Mouse (Mus musculus): ENCODE data around the gene Zbtb21.
"Not testable (repeated sequence)": the region's sequence is repeated elsewhere in the genome, so short reads cannot be mapped to it uniquely, and the experiment has no call there.

The Zbtb21 gene

DNA sequence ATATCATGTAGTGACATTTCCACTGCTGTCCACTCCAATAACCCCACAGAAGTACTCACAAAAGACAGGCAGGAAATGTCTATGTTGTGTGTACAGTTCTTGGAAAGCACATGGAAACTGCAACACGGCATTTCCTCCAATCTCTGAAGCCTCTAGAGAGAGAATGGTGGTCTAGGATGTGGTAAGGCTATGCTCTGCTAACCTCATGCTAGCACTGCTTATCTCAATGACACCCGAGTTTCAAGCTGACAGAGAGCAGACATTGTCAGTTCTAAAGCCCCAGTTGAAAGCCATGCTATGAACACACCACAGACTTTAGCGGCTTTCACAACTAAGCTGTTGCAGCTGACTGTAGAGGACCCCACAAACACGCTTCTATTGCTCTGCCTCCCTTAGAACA lies 13.6 kb downstream of the Zbtb21 start:
- no peak for DNase-seq (ENCODE audit: extremely low read depth, low read depth, low spot score)

DNA sequence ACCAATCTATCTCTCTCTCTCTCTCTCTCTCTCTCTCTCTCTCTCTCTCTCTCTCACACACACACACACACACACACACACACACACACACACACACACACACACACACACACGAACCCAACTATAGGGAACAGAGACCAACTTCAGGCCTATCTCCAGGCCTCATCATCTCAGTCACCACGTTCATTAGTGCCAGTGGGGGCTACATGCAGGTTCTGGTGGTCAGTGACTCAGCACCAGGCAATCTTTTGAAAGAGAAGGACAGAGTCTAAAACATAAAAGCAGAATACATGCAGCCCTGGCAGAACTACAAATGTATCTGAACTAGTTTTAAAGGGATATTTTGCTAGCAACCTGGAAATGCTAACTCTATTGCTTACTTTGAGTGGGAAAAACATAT lies 15.4 kb downstream of the Zbtb21 start:
- not testable (repeated sequence) for DNase-seq (ENCODE audit: extremely low read depth, low read depth, low spot score)

DNA sequence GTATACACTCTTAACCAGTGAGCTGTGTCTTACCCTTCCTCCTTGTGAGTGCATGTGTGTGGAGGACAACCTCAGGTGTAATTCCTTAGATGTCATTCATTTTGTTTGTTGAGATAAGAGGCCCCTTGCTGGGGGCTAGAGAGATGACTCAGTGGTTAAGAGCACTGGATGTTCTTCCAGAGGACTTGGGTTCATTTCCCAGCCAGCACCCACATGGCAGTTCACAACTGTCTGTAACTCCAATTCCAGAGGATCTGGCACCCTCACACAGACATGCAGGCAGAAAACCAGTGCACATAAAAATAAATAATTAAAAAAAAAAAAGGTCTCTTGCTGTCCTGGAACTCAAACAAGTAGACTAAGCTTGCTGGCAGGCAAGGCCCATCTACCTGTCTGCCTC lies 20.6 kb downstream of the Zbtb21 start:
- no peak for DNase-seq (ENCODE audit: extremely low read depth, low read depth, low spot score)

DNA sequence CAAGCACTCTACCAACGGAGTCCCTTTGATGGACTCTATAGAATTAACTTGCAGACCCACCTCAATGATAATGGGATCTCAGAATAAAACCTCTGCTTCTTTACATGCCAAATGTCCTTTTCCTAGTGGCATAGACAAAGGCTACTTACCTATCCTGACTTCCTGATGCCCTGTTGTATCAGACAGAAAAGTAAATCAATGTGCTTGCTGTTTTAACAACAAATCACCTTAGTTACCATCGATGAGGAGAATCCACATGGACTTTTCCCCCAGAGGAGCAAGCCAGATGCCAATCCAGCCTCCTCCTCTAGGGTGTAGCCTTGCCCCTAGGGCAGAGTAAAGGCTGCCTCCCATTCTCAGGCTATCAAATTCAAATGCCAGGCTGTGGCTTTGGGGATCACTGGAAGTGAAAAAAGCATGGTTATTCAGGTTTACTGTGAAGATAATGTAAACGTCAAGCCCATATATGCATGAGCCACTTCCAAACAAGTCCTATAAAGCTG lies 21.9 kb downstream of the Zbtb21 start:
- DNase-seq (ENCODE audit: extremely low read depth, low read depth, low spot score): no peak

DNA sequence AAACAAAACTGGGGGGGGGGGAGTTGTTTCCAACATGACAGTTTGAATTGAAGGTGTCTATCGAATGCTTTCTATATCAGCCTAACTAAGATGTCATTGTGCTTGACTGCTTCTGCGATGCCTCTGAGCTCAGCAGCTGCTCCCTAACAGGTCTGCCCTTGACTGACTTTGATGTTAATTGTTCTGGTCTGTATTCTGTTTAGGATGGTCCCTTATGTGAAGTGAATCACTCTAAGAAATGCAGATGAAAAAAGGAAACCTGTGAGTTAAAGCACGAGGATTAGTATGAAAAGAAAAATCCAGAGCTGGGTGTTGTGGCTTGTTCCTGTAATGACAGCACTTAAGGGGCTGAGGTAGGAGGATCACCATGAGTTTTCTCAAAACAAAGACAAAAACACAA lies 26.6 kb downstream of the Zbtb21 start:
- no peak for DNase-seq (ENCODE audit: extremely low read depth, low read depth, low spot score)

DNA sequence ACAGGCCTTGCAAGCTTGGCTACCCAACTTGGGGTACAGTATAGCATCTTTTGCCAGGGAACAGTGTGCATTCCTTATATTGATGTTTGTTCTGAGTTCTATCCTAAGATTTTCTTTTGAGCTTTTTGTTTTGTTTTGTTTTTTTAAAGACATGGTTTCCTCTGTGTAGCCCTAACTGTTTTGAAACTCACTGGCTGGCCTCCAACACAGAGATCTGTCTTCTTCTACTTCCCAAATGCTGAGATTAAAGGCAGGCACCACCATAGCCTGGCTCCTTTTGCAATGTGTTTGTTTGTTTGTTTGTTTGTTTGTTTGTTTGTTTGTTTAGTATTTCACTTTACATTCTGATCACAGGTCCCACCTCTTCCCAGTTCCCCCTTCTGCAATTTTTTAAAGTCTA lies 32.2 kb downstream of the Zbtb21 start:
- no peak for DNase-seq (ENCODE audit: extremely low read depth, low read depth, low spot score)

DNA sequence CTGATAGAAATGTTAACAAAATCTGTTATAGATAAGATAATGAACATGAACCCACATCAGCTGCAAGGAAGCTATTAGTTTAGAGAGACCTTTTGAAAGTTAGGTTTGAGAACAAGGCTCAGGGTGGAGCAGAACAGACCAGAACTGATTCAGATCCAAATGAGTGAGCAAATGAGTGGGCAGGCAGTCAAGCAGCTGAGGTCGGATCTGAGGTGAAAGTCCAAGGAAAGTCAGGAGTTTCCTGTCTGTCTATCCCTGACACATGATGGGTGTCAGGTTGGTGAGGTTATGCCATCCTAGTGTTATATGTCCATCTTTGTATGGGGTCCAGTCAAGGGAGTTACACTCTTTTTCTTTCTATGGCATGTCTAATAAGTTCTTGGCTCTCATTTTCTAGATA lies 32.9 kb downstream of the Zbtb21 start:
- DNase-seq (ENCODE audit: extremely low read depth, low read depth, low spot score): no peak

DNA sequence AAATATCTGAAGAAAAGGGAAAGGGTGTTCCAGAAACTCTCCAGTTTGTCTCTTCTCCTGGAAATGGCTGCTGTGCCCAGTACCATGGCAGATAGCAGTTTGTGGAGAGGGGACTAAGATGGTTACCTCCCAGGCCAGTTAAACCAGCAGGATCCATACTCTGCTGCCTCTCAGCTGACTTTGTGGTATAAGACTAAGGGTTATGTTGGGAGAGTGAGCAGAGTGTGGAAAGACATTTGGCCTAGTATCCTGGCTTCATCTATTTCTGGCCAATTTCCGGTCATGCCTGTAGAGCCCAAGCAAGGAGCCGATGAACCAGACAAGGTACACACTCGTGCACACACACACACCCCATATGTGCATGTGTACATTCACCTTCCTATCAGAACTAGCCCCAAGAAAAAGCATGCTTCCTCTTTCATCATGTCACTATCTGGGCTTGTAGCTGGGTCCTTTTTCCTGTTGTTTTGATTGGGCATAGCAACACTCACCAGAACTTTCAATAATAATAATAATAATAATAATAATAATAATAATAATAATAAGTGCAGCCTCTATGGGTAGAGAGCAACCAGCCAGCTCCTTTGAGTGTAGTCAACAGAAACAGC lies 35.0 kb downstream of the Zbtb21 start:
- no peak for DNase-seq (ENCODE audit: extremely low read depth, low read depth, low spot score)

DNA sequence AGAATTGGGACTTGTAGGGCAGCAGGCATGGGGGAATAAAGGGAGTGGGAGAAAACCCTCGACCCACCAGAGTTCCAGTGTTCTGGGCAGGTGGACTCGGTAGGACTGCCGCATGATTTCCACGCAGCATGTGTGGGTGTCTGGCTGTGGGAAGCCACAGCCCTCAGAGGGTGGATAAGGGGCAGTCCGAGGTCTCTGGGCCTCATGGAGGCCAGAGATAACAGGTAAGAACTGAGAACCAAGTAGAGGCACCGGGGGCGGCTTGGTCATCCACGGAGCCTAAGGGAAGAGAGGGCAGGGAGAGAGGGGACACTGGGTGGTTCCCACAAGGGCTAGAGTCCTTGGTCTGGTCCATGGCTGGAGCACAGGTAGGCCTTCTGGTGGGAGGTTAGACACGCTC lies 36.0 kb downstream of the Zbtb21 start:
- no peak for DNase-seq (ENCODE audit: extremely low read depth, low read depth, low spot score)

DNA sequence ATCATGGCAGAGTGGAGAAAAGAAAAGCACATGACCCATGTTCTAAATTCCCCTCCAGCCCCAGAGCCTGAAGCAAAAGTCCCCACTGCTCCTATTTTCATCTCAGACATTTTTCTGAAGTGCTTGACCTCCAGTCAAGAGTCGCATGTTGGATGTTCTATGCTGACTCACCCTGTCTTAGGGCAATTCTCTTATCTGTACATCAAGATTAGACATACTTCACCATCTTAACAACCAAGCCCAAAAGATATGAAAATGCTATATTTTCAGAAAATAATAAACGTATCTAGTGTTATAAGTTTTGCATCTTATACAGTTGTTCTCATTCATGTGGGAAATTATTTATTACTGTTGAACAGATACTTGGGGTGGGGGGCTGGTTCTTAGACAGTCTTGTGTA lies 36.7 kb downstream of the Zbtb21 start:
- no peak for DNase-seq (ENCODE audit: extremely low read depth, low read depth, low spot score)

DNA sequence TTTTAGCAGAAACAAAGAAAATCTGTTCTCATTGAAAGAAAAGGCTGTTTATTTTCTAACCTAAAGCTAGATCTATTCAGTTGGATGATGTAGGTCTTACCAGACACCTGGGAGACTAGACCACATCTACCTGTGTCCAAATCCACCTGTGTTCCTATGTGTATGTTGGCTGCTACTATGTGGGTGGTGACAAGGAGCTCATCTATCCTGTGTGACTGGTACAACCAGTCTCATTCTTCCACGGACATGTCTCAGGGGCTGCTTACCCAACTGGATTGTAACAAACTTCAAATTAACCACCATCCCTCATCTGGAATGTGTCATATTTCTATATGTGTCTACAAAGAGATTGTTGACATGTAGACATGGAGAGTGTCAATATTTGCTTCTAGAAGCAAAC lies 38.7 kb downstream of the Zbtb21 start:
- DNase-seq (ENCODE audit: extremely low read depth, low read depth, low spot score): peak; percentile 86

DNA sequence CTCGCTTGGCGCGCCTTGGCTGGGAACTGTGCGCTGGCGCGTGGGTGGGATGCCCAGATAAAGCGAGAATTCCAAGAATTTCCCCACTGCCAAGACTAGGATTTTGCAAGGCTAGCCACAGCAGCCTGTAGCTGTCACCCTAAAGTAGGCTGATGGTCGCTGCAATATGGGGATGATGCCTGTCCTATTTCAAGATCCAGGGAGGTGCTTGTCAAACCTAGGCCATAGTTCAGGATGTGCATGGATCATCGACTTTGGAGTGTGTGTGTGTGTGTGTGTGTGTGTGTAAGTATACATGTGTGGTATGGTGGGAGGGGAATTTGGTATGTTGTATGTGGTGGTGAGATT lies 39.7 kb downstream of the Zbtb21 start:
- peak; percentile 50 for DNase-seq (ENCODE audit: extremely low read depth, low read depth, low spot score)

DNA sequence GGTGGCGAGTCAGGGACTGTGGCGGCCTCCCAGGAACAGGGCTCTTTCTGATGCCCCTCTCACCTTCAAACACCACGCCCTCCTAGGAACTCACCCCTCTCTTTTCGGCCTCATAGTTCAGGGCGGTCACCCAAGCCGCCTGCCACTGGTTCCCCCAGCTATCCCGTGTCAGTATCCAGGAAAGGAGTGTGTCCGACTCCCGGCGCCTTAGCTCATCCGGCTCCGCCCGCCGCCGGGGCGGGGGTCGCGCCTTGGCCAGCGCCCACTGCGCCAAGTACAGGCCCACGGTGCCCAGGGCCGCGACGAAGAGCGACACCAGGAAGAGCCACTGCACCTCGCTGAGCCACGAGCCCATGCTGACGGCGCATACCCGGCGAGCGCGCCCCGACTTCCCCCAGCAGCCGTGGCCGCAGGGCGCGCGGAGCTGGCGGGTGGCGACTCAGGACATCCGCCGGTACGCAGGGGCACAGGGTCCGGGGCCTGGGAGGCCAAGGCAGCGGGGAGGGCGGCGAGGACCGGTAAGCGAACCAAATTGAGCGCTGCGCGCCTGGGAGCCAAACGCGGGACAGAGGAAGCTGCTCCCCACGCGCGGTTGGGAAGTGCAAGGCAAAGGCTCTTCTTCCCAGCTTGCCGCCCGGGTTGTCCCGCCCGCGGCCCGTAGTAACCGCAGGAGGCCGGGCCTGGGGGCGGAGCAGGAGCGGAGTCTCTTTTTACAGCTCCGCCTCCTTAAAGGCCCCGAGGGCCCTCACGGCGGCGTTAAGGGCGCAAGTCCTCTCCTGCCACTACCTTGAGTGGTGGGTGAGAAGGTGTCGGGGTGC lies 40.3 kb downstream of the Zbtb21 start:
- no peak for DNase-seq (ENCODE audit: extremely low read depth, low read depth, low spot score)

DNA sequence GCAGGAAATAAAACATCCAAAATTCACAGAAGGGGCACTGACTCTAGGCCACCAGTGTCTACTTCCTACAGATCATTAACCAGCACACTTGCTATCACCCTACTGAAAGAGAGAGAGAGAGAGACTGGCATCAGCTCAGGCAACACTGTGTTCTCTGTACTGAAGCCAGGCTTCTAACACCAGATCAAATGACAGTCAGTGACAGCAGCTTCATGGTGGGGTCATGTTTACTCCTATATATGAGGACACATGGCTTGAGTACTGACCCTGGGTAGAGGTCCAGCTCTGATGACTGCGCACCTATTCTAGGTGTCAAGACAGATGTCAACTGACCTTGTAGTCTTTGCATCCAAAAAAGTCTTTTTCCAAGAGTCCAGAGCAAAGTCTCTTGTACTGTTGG lies 41.8 kb downstream of the Zbtb21 start:
- DNase-seq (ENCODE audit: extremely low read depth, low read depth, low spot score): no peak

DNA sequence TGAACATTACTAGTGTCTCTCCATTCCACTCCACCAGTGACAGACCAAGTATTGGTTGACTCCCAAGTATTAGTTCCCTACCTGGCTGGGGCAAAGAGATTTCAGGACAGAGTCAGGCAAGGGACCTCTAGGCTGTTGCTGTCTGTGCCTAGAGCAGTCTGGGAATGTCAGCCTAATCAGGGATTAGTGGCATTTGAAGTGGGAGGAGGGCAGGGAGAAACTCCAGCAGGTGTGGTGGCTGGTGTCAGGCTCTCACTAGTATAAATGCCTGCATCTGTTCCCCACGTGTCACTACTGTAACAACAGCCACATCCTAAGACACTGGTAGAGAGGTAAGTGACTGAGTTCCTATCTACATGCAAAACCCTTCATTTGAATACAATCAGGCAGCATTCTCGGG lies 42.6 kb downstream of the Zbtb21 start:
- no peak for DNase-seq (ENCODE audit: extremely low read depth, low read depth, low spot score)

DNA sequence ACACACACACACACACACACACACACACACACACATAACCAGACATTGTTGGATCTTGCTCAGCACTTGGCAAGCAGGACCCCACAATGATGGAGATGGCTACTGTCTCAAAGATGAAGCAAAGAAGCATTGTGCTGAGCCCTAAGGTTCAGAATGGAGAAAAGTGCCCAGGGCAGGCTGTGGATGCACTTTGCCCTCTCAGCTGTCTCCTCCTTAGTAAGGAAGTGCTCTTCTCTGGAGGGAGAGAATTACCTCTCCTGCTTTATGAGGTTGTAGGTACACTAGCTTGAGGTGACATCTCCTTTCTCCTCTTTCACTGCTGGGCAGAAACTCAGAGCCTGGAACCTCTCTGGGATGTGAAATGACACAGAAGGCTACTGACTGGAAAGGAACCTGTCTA lies 49.5 kb downstream of the Zbtb21 start:
- DNase-seq (ENCODE audit: extremely low read depth, low read depth, low spot score): no peak

DNA sequence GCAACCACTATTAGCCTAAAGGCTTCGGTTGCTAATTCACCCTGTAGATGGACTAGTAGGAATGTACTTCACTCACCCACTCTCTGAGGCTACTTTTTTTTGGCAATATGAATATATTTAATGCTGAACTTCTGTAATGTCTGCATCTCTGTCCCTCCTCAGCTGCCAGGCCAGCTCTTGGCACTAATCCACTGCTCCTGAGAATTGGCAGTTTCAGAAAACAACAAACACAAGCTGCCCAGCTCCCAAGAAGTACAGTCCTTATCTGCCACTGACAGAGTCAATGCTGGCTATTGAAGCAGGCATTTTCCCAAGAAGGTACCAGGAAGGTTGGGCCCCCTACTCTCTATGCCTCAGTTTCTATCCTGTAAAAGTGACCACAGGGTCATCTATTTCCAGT lies 53.1 kb downstream of the Zbtb21 start:
- no peak for DNase-seq (ENCODE audit: extremely low read depth, low read depth, low spot score)

DNA sequence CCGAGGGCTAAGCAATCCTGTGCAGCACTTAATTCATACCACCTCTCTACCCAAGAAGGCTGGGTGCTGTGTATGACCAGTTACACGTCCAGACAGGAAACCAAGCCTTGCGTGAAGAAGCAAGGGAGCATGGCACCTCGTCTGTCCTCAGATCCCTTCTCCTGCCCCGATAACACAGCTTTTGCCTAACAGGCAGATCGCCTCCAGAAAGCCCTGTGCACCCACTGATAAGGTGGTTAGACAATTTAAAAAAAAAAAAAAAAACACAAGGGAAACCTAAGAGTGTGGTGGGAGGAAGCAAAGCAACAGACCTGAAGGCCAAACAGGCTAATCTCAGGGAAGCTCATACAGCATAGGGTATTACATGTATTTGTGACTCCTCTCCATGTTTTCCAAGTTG lies 54.9 kb downstream of the Zbtb21 start:
- no peak for DNase-seq (ENCODE audit: extremely low read depth, low read depth, low spot score)

DNA sequence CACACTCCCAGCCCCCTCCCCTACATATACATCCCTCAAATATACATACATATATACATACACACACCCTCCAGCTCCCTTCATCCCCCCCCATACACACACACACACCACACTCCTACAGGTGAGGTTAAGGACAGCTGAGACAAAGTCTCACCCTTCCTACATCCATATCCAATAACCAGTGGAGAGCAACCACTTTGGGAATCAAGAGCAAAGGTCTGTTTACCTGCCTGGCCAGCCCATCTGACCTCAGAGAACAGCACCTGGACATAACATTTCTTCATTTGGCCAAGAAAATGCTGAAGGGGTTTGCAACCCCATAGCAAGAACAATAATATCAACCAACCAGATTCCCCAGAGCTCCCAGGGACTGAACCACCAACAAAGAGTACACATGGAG lies 56.1 kb downstream of the Zbtb21 start:
- DNase-seq (ENCODE audit: extremely low read depth, low read depth, low spot score): no peak

DNA sequence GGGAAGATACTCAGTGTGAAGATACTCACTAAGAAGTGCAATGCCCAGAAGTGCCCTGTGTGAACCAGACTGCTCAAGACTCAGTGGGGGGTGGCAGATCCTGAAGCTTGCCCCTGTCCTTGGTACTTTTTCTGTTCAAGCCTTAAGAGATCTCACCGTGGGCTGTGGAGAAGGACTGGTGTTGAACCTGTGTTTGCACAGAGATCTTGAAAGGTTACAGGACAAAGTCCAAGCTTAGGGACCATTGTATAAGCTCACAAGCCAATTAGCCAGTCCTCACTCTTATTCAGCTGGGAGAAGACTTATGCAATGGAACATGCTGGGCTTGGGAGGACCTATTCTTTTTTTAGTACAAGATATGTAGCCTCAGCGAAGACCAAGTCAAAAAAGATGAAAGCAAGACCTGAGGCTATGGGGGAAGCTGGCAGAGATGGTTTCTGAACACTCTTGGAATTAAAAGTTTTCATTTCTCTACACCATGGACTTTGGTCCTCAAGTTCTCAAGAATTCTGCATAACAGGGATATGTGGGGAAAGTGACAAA lies 56.9 kb downstream of the Zbtb21 start:
- no peak for DNase-seq (ENCODE audit: extremely low read depth, low read depth, low spot score)

DNA sequence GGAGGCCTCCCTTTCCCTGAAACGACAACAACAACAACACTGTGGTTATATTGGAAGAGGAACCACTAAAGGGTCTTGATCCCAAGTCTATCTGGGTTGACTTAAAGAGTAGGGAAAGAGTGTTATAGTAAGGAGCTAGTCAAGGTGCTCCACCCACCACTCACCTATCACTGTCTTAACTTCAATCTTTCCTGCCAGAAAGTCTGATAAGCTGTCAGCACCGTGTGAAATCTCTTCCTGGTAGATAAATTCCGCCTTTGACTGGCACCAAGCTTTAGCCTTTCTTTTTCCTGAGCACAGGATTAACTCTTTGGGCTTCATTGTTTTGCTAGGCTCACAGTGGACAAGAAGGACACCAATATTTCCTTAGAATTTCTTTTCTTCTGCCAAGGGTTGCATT lies 58.4 kb downstream of the Zbtb21 start:
- DNase-seq (ENCODE audit: extremely low read depth, low read depth, low spot score): no peak

DNA sequence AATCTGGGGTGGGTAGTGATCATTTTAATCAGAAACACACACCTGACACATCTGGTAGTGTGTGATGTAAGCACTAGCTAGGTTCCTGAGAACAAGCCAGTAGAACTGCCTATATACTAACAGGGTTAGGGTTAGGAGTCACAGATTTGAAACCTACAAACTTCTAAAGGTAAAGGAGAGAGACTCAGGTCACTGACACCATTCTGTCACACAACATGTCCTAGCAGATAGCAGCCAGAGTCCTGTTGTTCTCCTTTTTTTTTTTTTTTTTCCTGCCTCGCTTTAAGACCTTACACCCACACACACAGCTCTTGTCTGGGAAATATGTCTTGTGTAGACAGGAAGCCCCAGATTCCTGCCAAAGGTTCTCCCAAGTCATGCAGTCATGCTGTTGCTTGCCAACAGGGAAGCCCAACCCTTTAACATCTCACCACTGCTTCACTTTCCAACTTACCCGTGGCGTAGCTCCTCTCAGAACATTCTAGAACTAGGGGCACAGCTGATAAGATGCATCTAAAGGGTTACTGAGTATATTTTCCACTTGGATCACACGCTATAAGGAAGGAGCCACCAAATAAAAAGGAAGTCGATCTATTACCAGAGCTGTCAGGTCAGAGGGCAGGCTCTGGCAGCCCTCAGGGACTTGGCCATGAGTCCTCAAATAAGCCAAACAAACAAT lies 64.9 kb downstream of the Zbtb21 start:
- DNase-seq (ENCODE audit: extremely low read depth, low read depth, low spot score): peak; percentile 97
